Mouse (Mus musculus): Measurements from ENCODE around the gene Gm11034.

Gene Gm11034

DNA sequence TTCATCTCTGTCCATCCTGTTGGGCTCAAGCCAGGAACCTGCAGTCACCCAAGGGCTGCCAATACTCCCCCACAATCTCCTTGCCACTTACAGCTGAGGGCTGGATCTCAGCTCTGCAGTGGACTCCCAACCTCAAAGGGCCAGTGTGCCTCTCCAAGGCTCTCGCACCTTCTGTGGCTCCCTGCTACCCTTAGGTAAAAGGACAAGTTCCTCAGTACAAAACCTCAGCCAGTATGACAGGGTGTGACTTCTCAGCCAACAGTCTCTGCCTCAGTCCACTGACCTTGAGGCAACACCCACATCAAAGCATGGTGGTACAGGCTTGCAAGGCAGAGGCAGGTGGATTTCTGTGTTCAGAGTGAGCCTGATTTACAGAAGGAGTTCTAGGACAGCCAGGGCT lies 1.6 kb downstream of the Gm11034 start:
- DNase-seq (ENCODE audit: low read depth in 1 of 2, low spot score in 2 of 2), result no peak

DNA sequence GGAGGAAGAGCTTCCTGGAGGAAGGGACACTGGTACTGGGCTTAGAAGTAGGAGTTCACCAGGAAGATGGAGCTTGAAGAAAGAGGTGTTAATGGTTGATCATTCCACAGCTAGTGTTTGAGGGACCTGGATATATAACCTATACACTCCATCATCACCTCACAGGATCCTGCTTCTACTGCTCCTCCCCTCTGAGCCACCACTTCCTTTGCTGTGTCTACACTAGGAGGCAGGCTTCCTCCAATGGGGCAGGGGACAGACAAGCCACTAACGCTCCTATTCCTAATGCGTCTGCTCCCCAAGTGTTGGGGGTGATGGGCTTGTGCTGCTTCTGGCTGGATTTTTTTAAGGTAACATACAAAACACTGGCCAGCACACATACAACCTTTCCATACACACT lies 2.7 kb downstream of the Gm11034 start:
- no peak for DNase-seq (ENCODE audit: low read depth in 1 of 2, low spot score in 2 of 2)

DNA sequence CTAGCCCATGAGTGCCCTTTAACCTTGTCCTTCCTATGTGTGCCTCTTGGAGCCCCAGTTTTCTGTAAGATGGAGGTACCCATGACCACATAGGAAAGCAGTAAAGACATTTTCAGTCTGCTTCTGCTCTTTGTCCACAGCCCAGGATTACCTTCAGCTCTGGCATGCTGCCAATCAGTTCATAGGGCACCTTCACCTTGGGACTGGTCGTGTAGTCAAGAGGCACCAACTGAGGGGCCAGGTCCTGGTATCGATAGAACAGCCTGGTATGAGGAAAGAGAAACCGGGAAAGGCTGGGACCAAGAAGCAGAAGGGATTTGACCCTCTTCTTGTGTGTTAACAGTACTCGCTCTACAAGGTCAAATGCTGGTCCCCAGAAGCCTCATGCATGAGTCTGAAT lies 3.2 kb downstream of the Gm11034 start:
- no peak for DNase-seq (ENCODE audit: low read depth in 1 of 2, low spot score in 2 of 2)

DNA sequence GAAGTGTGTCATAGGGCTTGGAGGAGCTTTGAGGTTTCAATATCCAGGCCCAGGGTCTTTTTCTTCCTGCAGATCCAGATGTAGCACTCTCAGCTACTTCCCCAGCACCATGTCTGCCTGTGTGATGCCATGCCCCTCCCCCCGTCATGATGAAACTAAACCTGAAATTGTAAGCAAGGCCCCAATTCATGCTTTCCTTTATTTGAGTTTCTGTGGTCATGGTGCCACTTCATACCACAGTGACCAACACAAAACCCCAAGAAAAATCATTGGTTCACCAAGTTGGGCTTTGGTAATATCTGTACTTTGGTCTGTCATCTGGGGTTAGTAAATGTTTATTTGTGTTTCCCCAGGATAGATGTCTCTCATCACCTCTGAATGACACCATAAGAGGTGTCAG lies 4.9 kb downstream of the Gm11034 start:
- DNase-seq (ENCODE audit: low read depth in 1 of 2, low spot score in 2 of 2), result no peak

DNA sequence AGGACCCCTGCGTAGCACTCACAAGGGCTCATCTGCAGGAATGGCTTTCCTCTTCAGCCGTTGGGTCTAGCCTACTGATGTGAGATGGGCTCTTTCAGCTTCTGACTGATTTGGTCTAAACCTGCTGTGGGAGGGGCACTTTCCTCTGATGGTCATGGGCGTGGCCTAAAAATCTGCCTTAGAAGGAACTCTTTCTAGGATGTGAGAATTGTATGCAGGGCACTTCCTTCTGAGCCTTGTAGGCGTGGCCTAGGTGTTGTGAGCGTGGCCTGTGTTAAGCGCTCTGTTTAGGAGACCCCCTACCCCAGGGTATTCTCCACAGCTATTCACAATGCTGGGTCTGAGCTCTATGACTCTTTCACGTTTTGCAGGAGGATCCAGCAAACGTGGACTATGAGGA lies 15.4 kb downstream of the Gm11034 start:
- DNase-seq (ENCODE audit: low read depth in 1 of 2, low spot score in 2 of 2), result no peak

DNA sequence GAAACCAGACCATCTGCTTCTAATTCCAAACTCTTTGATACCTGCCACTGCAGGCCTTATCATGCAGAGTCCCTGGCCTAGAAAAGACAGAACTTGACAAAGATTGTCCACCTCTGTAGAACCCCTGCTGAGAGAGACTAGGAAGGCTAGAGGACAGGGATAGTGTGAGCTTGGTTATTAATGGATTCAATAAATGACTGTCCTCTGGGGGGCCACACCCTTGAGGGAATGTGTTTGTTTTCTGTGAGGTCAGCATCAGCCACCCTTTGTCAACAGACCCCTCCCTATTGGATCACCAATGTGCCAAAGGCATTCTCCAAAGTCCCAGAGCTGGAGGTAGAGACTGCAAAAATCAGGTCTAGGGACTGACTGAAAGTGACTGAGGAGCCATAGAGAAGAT lies 21.4 kb downstream of the Gm11034 start:
- no peak for DNase-seq (ENCODE audit: low read depth in 1 of 2, low spot score in 2 of 2)

DNA sequence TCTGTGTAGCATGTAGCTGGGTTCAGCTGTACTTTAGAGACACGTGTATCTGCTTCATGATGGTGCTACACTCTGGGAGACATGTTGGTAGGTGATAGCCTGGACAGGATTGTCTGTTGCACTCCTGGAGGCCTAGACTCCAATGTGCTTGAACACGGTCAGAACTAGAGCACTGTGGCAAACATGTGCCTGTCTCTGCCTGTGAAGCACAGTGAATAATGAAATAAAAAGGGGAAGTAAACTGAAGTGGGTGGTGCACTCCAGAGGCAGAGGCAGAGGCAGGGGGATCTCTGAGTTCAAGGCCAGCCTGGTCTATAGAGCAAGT lies 23.3 kb downstream of the Gm11034 start:
- DNase-seq (ENCODE audit: low read depth in 1 of 2, low spot score in 2 of 2), result no peak

DNA sequence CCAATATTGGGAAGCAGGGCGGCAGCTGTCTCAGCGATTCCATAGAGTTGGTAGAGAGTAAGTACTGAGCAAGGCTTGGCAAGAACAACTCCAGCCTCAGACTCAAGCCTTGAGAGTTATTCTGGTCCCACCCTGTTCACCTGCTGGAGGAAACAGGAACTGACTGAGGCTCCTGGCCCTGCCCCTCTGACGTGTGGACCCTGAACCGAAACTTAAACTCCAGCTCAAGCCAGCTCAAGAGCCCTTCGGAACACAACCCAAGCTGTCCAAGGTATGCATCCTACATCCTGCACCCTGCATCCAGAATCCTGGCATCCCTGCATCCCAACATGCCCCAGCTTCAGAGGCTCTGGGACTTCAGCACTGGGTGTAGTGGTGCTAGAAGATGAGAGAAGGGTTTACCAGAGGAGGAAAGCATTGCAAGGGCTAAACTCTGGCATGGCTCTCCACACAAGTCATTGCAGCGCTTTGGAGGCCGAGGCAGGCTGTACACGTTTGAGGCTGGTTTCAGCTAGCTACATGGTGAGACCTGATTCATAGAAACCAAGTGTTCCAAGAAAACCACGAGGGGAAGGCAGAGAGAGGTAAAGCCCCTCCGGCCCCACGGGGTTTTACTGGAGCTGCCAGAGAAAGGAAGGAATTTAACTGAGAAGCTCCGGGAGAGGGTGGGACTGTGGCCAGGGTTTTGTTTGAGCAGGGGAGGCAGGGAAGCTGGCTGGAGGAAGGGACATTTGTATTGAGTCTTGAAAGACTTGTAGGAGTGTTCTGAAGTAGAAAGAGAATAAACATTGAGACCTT lies 23.8 kb downstream of the Gm11034 start, which contains the start of gene Hsh2d:
TSS of gene Hsh2d (plus strand) at position 222 of the 798 bp plus-strand sequence.
- DNase-seq (ENCODE audit: low read depth in 1 of 2, low spot score in 2 of 2), result peak in 1 of 2 experiments; percentile 38

DNA sequence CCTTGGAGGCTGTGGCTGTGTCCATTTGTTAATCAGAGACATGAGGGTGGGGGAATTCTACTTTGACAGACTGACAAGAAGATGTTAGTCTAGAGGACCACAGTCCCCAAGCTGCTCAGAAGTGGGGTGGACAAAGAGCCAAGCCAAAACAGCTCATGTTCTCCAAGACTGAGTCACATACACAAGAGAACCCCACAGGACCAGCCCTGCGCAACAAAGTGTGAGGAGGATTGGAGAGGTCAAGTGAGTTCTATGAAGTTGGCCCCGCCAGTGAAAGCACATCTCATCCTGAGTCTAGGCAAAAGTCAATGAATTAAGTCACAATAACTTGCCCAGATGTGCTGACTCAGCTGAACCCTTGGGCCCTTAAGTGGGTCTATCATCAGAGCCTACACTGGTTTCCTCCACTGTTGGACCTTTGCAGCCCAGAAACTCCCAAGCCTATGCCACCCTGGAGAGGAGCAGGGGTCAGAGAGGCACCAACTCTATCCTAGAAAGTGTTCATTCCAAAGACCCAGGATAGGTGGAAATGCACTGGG lies 25.6 kb downstream of the Gm11034 start:
- no peak for DNase-seq (ENCODE audit: low read depth in 1 of 2, low spot score in 2 of 2)

DNA sequence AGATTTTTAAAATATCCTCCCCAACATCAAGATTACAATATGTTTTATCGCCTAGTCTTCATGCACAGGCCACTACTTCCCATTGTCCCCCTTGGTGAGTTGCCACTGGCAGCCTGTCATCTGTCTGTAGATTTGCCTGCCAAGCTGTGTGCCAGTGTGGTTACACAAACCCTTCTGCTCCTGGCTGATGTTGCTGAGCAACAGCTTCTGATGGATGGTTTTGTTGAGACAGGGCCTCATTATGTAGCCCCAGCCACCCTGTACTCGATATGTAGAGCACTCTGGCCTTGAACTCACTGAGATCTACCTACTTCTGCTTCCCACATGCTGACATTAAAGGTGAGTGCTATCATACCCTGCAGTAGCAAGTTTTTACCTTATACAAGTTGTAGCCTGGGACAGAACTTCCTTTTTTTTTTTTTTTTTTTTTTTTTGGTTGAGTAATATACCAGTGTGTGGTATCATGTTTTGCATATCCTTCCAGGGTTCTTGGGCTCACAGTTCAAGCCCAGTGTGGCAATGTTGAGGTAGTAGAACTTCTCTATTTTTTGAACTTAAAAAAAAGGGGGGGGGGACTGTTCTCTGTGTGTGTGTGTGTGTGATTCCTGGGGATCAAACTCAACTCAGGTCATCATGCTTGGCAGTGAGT lies 29.8 kb downstream of the Gm11034 start:
- DNase-seq (ENCODE audit: low read depth in 1 of 2, low spot score in 2 of 2), result peak in 1 of 2 experiments; percentile 43

DNA sequence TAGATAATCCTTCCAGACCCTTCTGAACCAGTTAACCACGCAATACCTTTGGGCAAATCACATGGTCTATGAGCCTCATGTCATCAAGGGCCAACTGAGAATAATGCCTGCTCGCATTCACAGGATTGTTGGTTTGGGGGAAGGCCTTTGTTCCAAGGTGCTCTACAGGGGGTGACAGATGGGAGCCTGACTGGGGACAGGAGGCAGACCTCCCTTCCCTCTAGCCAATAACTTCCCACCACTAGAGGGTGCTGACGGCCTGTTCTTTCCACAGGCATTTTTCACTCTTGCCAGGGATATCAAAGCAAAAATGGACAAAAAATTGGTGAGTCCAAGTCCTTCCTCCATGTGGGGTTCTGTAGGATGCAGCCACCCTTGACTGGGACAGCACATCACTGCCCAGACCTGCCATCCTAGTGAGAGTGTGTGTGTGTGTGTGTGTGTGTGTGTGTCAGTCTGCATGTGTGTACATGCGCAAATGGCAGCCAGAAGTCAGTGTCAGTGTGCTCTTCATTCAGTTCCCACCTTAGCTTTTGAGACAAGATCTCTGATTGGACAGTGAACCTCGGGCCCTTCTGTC lies 36.0 kb downstream of the Gm11034 start:
- peak; percentile 22 to 53 for DNase-seq (ENCODE audit: low read depth in 1 of 2, low spot score in 2 of 2)

DNA sequence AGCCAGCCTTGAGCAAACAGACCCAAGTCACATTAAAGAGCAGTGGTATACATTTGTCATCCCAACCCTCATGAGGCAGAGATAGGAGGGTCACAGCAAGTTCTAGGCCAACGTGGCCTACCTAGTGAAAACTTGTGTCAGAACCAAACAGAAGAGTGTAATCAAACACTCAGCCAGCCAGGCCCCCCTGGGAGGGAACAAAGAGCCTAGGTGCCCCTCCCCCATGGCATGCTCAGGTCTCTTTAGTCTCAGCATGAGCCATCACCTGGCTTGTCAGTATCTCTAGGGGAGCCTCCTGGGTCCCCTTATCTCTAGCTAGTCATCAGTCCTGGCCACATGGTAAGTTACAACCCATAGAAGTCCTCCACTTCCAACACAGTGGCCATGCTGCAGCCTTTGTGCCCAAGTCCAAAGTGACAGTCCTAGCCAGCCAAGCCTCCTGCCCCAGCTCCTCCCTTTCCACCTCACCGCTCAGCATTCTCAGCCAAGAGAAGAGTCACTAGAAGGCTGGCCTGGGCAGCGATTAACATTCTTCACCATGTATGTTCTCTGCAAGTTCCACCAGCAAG lies 43.7 kb downstream of the Gm11034 start:
- DNase-seq (ENCODE audit: low read depth in 1 of 2, low spot score in 2 of 2), result no peak

DNA sequence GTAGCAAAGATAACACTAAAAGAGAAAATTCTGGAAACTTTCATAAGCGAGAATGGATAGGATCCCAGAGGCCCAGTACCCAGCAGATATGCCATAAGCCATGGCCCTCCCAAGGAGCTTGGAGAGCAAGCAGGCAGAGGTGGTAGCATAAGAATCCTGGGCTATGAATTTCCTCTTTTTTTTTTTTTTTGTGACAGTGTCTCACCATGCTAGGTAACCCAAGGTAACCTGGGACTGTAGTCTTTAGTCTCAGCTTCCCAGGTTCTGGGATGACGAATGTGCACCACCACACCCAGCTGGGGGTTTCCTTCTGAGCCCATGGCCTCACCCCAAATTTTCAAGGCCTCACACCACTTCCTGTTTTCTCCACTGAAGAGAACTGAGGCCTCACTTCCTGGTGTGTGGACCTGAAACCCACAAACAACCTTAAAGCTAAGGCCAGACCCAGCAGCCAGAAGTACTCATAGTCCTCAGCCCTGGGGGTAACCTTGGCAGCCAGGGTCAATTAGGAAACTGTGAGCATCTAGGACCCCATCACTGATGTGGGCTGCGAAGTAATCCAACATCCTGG lies 44.3 kb downstream of the Gm11034 start:
- DNase-seq (ENCODE audit: low read depth in 1 of 2, low spot score in 2 of 2), result peak; percentile 67 to 72
